Mouse (Mus musculus): Measurements from ENCODE around the gene Nt5m. TPM values are rescaled to one million over a fixed set of nuclear protein-coding genes. Genes with fewer than 3 reads are reported as not detected.

Gene Nt5m
- polyA plus RNA-seq, 1 experiment from 2014 or later: 42.6 TPM

DNA sequence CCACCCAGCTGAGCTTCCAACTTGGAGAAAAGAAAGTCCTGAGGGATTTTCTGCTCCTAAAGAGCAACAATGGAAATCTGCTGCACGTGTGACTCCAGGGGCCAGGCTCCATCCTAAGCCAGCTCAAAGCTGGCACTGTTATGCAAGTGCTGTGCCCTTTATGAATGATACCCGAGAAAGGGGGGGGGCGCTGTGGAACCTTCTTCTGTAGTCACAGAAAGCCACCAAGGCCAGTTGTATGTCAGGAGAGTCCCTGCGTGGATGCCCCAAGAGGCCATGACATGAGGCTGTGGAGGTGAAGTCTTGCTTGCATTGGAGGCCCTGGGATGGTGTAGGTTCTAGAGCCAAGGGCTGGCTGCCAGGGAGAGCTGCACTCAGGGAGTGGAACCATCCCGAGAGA lies 48.9 kb downstream of the Nt5m start:
- Histone ChIP-seq H3K9me3 (ENCODE audit: control insufficient read depth, low read length) (no peaks in the 10 kb centered on the region), H3K9ac (ENCODE audit: low read depth, low read length) (no peak overlapping the region), H3K4me2 (replicated peaks; ENCODE audit: low read depth, low read length) (no peak overlapping the region), H3K27me3 (ENCODE audit: control insufficient read depth, insufficient read depth, low read length) (no peaks in the 10 kb centered on the region), H3K27ac (ENCODE audit: low read depth, low read length) (no peak overlapping the region), H3K4me1 (replicated peaks; ENCODE audit: control insufficient read depth, insufficient read depth, low read length) (no peaks in the 10 kb centered on the region), H3K4me3 (ENCODE audit: low read depth, low read length) (no peak overlapping the region), H3K36me3 (ENCODE audit: control insufficient read depth, insufficient read depth, low read length) (no peaks in the 10 kb centered on the region)
- ATAC-seq (ENCODE audit: low FRiP score) (no peak), DNase-seq (ENCODE audit: low spot score) (no peak)
- 79% methylated on average over 5 of the region's 5 CpGs for WGBS

DNA sequence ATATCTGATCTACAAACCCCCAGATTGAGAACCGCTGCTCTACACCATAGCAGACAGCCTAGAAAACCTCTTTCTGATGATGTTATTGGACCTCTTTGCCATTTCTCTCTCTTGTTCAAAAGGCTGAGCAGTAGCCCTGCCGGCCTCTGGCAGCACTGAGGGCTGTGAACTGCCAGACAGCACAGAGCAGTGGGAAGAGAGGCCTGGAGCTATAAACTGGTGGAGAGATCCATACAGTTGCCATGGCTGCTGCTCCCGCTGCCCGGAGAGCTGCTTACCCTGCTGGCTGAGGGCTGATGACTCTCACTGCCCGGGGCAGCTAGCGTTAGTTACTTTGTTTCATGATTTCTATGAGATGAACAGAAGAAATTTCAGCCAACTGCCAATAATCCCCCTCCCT lies 52.6 kb downstream of the Nt5m start:
- Histone ChIP-seq H3K9me3 (ENCODE audit: control insufficient read depth, low read length) (no peaks in the 10 kb centered on the region), H3K4me3 (ENCODE audit: low read depth, low read length) (no peak overlapping the region), H3K9ac (ENCODE audit: low read depth, low read length) (no peak overlapping the region), H3K27me3 (ENCODE audit: control insufficient read depth, insufficient read depth, low read length) (no peaks in the 10 kb centered on the region), H3K36me3 (ENCODE audit: control insufficient read depth, insufficient read depth, low read length) (no peaks in the 10 kb centered on the region), H3K4me2 (replicated peaks; ENCODE audit: low read depth, low read length) (no peak overlapping the region), H3K4me1 (replicated peaks; ENCODE audit: control insufficient read depth, insufficient read depth, low read length) (no peaks in the 10 kb centered on the region), H3K27ac (ENCODE audit: low read depth, low read length) (no peak overlapping the region)
- 63% methylated on average over 6 of the region's 6 CpGs for WGBS
- DNase-seq (ENCODE audit: low spot score) (no peak), ATAC-seq (ENCODE audit: low FRiP score) (no peak)

DNA sequence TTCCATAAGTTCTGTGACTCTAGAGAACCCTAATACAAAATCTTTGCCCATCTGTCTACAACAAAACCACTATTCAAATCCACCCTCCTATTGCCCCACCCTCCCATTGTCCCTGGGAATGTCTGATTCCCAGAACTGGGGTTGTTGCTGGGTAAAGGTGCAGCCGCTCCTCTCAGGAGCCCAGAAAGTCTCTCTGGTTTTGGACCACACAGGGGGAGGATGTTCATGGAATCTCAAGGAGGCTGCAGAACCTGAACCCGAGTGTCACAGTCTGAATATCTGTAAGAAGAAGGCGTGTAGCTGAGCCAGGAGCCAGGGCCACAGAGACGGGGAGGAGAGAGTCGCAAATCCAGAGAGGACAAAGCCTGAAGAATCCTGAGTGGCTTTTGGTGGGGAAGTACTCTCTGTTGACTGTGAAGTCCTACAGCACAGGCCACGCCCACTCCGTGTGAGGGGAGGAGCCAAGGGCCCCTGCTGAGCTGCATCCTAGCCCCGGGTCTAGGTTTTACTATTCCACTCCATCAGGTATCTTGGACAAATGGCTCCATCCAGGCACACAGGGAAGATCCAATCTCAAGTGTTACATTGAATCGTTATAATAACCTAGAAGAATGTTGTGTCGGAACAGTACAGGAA lies 54.0 kb downstream of the Nt5m start:
- ATAC-seq (ENCODE audit: low FRiP score) (no peak), DNase-seq (ENCODE audit: low spot score) (no peak)
- Histone ChIP-seq H3K36me3 (ENCODE audit: control insufficient read depth, insufficient read depth, low read length) (no peaks in the 10 kb centered on the region), H3K9ac (ENCODE audit: low read depth, low read length) (no peak overlapping the region), H3K4me2 (replicated peaks; ENCODE audit: low read depth, low read length) (no peak overlapping the region), H3K27me3 (ENCODE audit: control insufficient read depth, insufficient read depth, low read length) (no peaks in the 10 kb centered on the region), H3K9me3 (ENCODE audit: control insufficient read depth, low read length) (no peaks in the 10 kb centered on the region), H3K4me1 (replicated peaks; ENCODE audit: control insufficient read depth, insufficient read depth, low read length) (no peaks in the 10 kb centered on the region), H3K27ac (ENCODE audit: low read depth, low read length) (no peak overlapping the region), H3K4me3 (ENCODE audit: low read depth, low read length) (no peak overlapping the region)
- 67% methylated on average over 10 of the region's 10 CpGs for WGBS

DNA sequence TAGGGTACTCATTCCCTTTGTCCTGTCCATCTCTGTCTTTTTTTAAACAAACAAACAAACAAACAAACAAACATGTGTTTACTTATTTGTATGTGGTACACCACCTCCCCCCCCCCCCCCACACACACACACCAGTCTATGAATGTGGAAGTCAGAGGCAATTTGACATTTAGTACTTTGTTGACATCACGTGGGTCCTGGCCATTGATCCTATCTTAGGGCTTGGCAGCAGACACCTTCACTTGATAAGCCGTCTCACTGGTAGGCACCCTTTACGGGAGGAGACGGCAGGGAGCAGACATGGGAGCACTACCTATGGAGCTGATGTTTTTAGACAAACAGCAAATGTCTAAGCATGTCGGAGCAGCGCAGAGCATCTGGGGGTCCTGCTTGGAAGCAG lies 55.7 kb downstream of the Nt5m start:
- no peak overlapping the region for H3K9ac ChIP-seq (ENCODE audit: low read depth, low read length)
- ATAC-seq (ENCODE audit: low FRiP score) (no peak), DNase-seq (ENCODE audit: low spot score) (no peak)
- no peaks in the 10 kb centered on the region for H3K9me3 ChIP-seq (ENCODE audit: control insufficient read depth, low read length)
- H3K27ac ChIP-seq (ENCODE audit: low read depth, low read length): no peak overlapping the region
- H3K27me3 ChIP-seq (ENCODE audit: control insufficient read depth, insufficient read depth, low read length): no peaks in the 10 kb centered on the region
- H3K4me3 ChIP-seq (ENCODE audit: low read depth, low read length): no peak overlapping the region
- no peak overlapping the region for H3K4me2 ChIP-seq (replicated peaks; ENCODE audit: low read depth, low read length)
- H3K36me3 ChIP-seq (ENCODE audit: control insufficient read depth, insufficient read depth, low read length): no peaks in the 10 kb centered on the region
- H3K4me1 ChIP-seq (replicated peaks; ENCODE audit: control insufficient read depth, insufficient read depth, low read length): no peaks in the 10 kb centered on the region
- 79% methylated on average over 6 of the region's 6 CpGs for WGBS

DNA sequence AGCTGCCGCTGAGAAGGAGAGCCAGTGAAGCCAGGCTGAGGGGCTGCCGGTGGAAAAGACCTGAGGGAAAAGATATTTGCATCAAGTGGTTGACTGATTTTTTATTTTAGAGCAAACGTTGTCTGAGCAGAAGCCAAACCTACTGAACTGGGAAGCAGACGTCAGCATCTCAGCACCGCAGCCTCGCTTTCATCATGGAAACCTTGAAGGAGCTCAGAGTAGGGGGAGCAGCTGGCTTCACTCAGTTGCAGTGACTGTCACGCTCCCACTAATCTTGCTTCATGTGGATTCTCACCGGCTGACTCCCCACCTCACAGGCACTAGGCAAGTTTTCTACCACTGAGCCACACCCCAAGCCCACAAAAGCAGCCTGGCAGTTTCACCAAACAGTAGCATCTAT lies 56.1 kb downstream of the Nt5m start:
- H3K36me3 ChIP-seq (ENCODE audit: control insufficient read depth, insufficient read depth, low read length): no peaks in the 10 kb centered on the region
- no peaks in the 10 kb centered on the region for H3K9me3 ChIP-seq (ENCODE audit: control insufficient read depth, low read length)
- 83% methylated on average over 8 of the region's 8 CpGs for WGBS
- H3K9ac ChIP-seq (ENCODE audit: low read depth, low read length): no peak overlapping the region
- DNase-seq (ENCODE audit: low spot score) (no peak), ATAC-seq (ENCODE audit: low FRiP score) (no peak)
- no peaks in the 10 kb centered on the region for H3K27me3 ChIP-seq (ENCODE audit: control insufficient read depth, insufficient read depth, low read length)
- no peaks in the 10 kb centered on the region for H3K4me1 ChIP-seq (replicated peaks; ENCODE audit: control insufficient read depth, insufficient read depth, low read length)
- no peak overlapping the region for H3K27ac ChIP-seq (ENCODE audit: low read depth, low read length)
- no peak overlapping the region for H3K4me2 ChIP-seq (replicated peaks; ENCODE audit: low read depth, low read length)
- H3K4me3 ChIP-seq (ENCODE audit: low read depth, low read length): no peak overlapping the region

DNA sequence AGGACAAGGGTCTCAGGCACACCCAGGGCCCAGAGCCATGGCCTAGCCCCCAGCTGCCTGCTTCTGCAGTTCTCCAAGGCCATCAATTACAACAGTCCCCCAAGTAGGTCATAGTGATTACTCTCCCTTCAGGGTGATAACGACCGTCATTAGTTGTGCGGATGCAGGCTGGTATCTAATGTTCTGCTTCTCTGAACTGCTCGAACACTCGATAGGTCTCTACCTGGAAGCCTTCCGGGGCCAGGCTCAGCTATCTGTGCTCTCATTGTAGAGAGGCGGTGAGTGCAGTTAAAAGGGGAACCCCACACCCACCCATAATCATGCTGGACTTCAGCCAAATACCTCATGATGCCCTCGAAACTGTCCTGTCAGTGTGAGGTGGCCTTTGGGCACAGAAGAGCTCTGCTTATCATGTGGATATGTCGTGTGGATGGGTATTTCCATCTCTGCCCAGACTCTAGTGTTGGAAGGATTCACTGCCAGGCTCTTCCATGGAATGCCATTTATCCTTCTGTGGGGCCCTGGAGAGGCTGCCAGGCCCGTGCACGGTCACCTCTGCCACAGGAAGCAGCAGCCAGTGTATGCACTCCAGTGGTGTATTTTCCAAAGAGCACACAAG lies 58.8 kb downstream of the Nt5m start:
- Histone ChIP-seq H3K9me3 (ENCODE audit: control insufficient read depth, low read length) (no peaks in the 10 kb centered on the region), H3K4me3 (ENCODE audit: low read depth, low read length) (no peak overlapping the region), H3K4me2 (replicated peaks; ENCODE audit: low read depth, low read length) (no peak overlapping the region), H3K36me3 (ENCODE audit: control insufficient read depth, insufficient read depth, low read length) (no peaks in the 10 kb centered on the region), H3K27me3 (ENCODE audit: control insufficient read depth, insufficient read depth, low read length) (no peaks in the 10 kb centered on the region), H3K4me1 (replicated peaks; ENCODE audit: control insufficient read depth, insufficient read depth, low read length) (no peaks in the 10 kb centered on the region), H3K27ac (ENCODE audit: low read depth, low read length) (no peak overlapping the region), H3K9ac (ENCODE audit: low read depth, low read length) (no peak overlapping the region)
- WGBS: 89% methylated on average over 11 of the region's 11 CpGs
- DNase-seq (ENCODE audit: low spot score) (no peak), ATAC-seq (ENCODE audit: low FRiP score) (no peak)

DNA sequence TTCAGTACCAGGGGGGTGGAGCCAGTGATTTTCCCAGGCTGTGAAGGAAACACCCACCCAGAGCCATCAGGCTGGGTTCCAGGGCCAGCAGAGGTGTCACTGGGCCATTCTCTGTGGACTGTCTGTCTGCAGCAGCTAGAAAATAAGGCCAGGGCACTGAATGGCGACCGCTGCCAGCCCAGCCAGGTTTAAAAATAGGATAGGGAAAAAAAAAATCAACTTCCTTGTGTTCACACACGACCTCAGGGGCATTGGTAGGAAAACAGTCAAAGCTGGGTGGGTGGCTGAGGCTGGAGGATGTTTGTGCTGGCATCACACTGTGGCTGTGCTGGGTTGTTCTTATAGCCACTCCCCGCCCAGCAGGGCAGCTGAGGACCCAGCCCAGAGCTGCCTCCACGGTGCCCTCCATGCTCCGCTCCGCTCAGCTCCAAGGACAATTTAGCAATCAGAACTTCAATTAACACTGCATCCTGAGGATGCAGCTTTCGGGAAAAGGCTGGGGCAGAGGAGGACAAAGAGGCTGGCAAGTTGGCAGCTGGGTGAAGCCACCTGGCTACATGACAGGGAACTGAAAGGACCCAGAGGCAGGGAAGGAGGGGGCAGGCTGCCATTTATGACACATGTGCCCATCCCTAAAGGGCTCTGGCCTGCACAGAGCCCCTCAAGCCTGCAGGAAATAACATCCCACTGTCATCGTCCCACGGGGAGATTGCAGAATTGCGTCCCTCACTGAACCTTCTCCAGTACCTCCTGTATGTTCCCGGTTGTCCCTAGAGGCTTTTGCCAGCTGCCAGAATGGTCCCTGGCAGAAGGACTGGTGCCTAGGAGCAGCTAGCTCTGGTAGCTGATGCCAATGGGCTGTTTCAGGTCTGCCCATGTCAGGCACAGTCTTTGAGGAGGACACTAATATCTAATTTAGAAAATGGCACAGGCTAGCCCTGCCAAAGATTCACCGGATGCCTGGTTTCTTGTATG lies 60.8 kb downstream of the Nt5m start:
- Histone ChIP-seq H3K4me1 (replicated peaks; ENCODE audit: control insufficient read depth, insufficient read depth, low read length) (no peaks in the 10 kb centered on the region), H3K27ac (ENCODE audit: low read depth, low read length) (no peak overlapping the region), H3K9me3 (ENCODE audit: control insufficient read depth, low read length) (no peaks in the 10 kb centered on the region), H3K9ac (ENCODE audit: low read depth, low read length) (no peak overlapping the region), H3K36me3 (ENCODE audit: control insufficient read depth, insufficient read depth, low read length) (no peaks in the 10 kb centered on the region), H3K4me3 (ENCODE audit: low read depth, low read length) (no peak overlapping the region), H3K4me2 (replicated peaks; ENCODE audit: low read depth, low read length) (no peak overlapping the region), H3K27me3 (ENCODE audit: control insufficient read depth, insufficient read depth, low read length) (no peaks in the 10 kb centered on the region)
- DNase-seq (ENCODE audit: low spot score) (no peak), ATAC-seq (ENCODE audit: low FRiP score) (no peak)
- 60% methylated on average over 13 of the region's 13 CpGs for WGBS

DNA sequence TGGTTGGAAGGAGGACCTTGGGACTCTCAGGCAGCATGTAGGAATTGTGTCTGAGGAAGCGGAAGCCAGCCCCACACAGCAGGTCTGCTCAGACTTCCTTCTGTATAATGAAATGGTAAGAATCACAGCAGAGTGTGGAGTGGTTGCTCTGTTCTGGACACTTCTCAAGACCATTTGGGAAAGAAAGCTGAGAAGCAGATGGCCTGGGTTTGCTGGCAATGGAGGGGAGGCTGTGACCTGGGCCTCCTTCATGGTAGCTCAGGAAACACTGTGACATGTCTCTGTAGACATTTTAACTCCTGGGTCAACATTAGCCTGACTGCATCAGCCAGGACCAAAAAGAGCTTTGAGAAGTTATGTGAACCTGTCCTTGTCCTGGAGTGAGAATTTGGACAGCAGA lies 61.7 kb downstream of the Nt5m start:
- Histone ChIP-seq H3K4me2 (replicated peaks; ENCODE audit: low read depth, low read length) (no peak overlapping the region), H3K27me3 (ENCODE audit: control insufficient read depth, insufficient read depth, low read length) (no peaks in the 10 kb centered on the region), H3K4me3 (ENCODE audit: low read depth, low read length) (no peak overlapping the region), H3K27ac (ENCODE audit: low read depth, low read length) (no peak overlapping the region), H3K9ac (ENCODE audit: low read depth, low read length) (no peak overlapping the region), H3K36me3 (ENCODE audit: control insufficient read depth, insufficient read depth, low read length) (no peaks in the 10 kb centered on the region), H3K9me3 (ENCODE audit: control insufficient read depth, low read length) (no peaks in the 10 kb centered on the region), H3K4me1 (replicated peaks; ENCODE audit: control insufficient read depth, insufficient read depth, low read length) (no peaks in the 10 kb centered on the region)
- DNase-seq (ENCODE audit: low spot score): no peak
- 80% methylated on average over 1 of the region's 1 CpGs for WGBS
- ATAC-seq (ENCODE audit: low FRiP score): no peak

All from hindbrain, embryonic 11.5 days (tissue).